Mouse (Mus musculus): ENCODE data around the gene Sipa1l1.

DNA sequence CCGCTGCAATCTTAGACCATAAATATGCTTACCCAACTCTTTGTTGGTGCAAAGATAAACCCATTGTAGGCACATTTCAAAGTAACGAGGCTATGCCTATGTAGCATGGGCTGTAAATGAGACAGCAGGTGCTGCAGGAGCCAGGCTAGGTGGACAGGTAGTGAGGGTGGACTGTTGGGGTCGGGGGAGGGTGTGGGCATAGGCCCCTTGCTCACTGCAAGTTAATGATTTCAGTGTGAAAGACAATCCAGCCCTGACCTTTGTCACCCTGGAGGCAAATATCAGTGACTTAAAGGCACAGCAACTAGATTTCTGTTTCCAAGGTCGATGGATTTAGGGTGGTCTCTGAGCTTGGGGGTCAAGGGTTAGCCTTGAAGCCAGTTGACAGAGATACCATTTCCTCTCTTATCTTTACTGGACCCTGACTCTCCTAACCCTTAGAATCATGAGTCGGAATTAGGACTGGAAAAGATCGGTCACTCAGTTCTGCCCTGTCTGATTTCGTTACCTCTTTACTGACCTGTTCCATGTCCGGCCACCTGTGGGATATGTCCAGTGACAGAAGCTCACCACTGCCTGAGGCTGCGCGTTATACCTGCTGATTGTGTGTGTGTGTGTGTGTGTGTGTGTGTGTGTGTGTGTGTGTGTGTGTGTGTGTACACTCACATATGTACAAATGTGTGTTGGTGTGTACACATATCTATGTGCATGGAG lies 286.7 kb downstream of the Sipa1l1 start:
- TF ChIP-seq POLR2A (IDR thresholded peaks at IDR 0.05; ENCODE audit: low read depth, low read length) (no peak), CTCF (IDR thresholded peaks at IDR 0.05; ENCODE audit: borderline replicate concordance, insufficient read depth, low read length) (no peak)

All from embryonic fibroblast, embryonic 13.5 days (primary cell).